Mouse (Mus musculus) forebrain, embryonic 11.5 days (tissue): ENCODE measurements around the gene Tm4sf19. TPM values are rescaled to one million over a fixed set of nuclear protein-coding genes. Genes with fewer than 3 reads are reported as not detected.

ENCODE experiments used
- ATAC-seq: fragments of 200-750 bp; cut with Nextera tagmentation; replicated peaks from 2 replicates; pipeline ENCODE4 v1.8.0; 2017; ENCODE audit warnings: moderate TSS enrichment; ENCODE audit not compliant: low FRiP score
- DNase-seq: peaks from one replicate; pipeline ENCODE4 v3.0.0-alpha.2; 2017; ENCODE audit warnings: low spot score
- H3K27ac ChIP-seq: fragments of 300-500 bp; sonication (generic); 2 replicates; pipeline ENCODE4 v1.5.1; 2014; ENCODE audit warnings: low read depth, low read length
- H3K27me3 ChIP-seq: fragments of 300-500 bp; sonication (generic); 2 replicates; pipeline ENCODE4 v1.6.1; 2014; ENCODE audit warnings: mild to moderate bottlenecking, low read length, mixed read lengths; ENCODE audit not compliant: control insufficient read depth, insufficient read depth
- H3K36me3 ChIP-seq: fragments of 300-500 bp; sonication (generic); 2 replicates; pipeline ENCODE4 v1.6.1; 2014; ENCODE audit warnings: mild to moderate bottlenecking, low read length, moderate library complexity, mixed read lengths; ENCODE audit not compliant: control insufficient read depth, insufficient read depth
- H3K4me1 ChIP-seq: fragments of 300-500 bp; sonication (generic); replicated peaks from 2 replicates; pipeline ENCODE4 v1.6.1; 2014; ENCODE audit warnings: low read length, mixed read lengths; ENCODE audit not compliant: control insufficient read depth, insufficient read depth
- H3K4me2 ChIP-seq: fragments of 300-500 bp; sonication (generic); 2 replicates; pipeline ENCODE4 v1.6.1; 2014; ENCODE audit warnings: low read depth, mild to moderate bottlenecking, low read length, moderate library complexity, mixed read lengths; ENCODE audit not compliant: severe bottlenecking
- H3K4me3 ChIP-seq: fragments of 300-500 bp; sonication (generic); 2 replicates; pipeline ENCODE4 v1.5.1; 2014; ENCODE audit warnings: low read depth, low read length
- H3K9ac ChIP-seq: fragments of 300-500 bp; sonication (generic); 2 replicates; pipeline ENCODE4 v1.6.1; 2014; ENCODE audit warnings: low read length
- H3K9me3 ChIP-seq: fragments of 300-500 bp; sonication (generic); 2 replicates; pipeline ENCODE4 v1.6.1; 2016; ENCODE audit warnings: low read length, mixed read lengths; ENCODE audit not compliant: control insufficient read depth
- WGBS: fragments of 180-500 bp; shearing (Covaris S2); extraction: QIAGEN DNeasy Blood & Tissue Kit; methylation state at CpG from one replicate; pipeline ENCODE4 v1.1.7; 2014; 5-methylcytosine and 5-hydroxymethylcytosine counted together
- polyA plus RNA-seq: library from polyadenylated mRNA; unstranded; fragments of >200 nt; fragmentation: Nextera tagmentation; extraction: Ambion mirVana; gene quantifications from 2 replicates; pipeline ENCODE4 v1.2.1, GENCODE M21; 2014

Tm4sf19 gene
- polyA plus RNA-seq, 1 experiment from 2014 or later, result not detected

DNA sequence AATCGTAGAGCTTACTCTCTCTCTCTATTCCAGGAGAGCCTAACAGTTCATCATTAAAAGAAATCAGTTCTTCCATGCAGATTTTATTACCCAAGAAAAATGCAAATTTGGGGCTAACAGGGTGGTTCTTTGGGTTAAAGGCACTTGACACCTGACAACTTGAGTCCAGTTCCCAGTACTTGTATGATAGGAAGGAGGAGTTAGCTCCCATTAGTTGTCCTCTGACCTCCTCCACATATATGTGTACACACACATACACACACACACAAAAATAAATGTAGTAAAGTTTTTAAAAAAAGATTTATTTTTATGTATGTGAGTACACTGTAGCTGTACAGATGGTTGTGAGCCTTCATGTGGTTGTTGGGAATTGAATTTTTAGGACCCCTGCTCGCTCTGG is 49.8 kb downstream of the Tm4sf19 start:
- ATAC-seq (no peak), DNase-seq (no peak)
- Histone ChIP-seq H3K4me2 (no peak overlapping the region), H3K27me3 (no peaks in the 10 kb centered on the region), H3K9ac (no peak overlapping the region), H3K27ac (no peak overlapping the region), H3K9me3 (no peaks in the 10 kb centered on the region), H3K36me3 (no peaks in the 10 kb centered on the region; the same call in 1 of the 2 replicates), H3K4me3 (no peak overlapping the region), H3K4me1 (no peaks in the 10 kb centered on the region)
- 93% methylated on average over 2 of the region's 2 CpGs for WGBS

DNA sequence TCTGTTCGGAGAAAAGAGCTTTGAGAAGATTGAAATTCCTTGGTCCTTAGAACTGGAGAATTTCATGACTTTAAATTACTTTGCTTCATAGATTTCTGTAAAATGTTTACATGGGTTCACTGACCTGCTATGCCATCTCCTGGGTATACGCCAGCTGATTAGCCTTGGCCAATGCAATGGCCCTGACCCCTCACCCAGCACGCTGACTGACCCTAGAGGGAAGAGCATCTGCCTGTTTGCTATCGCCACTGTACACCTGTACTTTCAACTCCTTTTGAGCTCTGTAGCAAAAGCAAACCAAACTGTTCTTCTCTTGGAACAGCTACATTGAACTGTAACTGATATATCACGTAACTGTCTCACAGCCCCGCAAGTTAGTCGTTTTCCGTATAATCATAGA is 52.8 kb downstream of the Tm4sf19 start:
- DNase-seq, result no peak
- Histone ChIP-seq H3K36me3 (no peaks in the 10 kb centered on the region; the same call in 1 of the 2 replicates), H3K9me3 (no peaks in the 10 kb centered on the region), H3K4me1 (no peaks in the 10 kb centered on the region), H3K27me3 (no peaks in the 10 kb centered on the region), H3K4me2 (no peak overlapping the region), H3K9ac (no peak overlapping the region), H3K27ac (no peak overlapping the region), H3K4me3 (no peak overlapping the region)
- WGBS, result 95% methylated on average over 8 of the region's 8 CpGs
- no peak for ATAC-seq

DNA sequence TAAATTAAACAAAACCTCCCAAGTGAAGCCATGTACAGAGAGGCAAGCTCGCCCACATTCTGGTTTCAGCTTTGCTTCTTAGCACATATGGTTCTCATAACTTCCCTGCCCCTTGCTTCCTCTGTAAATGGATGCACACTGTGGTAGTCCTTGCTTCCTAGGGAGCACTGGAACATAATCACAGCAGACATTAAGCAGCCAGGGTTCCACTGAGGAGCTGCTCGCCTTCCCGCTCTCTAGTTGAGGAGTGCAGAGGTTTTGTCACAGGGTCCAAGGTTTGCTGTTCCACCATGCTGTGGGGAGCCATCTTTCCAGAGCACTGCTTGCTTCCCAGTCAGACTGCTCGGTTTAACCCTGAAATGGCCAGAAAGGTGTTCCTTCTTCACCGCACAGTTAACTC is 54.3 kb downstream of the Tm4sf19 start:
- H3K9me3 ChIP-seq, result no peaks in the 10 kb centered on the region
- no peak overlapping the region for H3K4me3 ChIP-seq
- ATAC-seq (no peak), DNase-seq (peak; percentile 53)
- H3K36me3 ChIP-seq, result no peaks in the 10 kb centered on the region; the same call in 1 of the 2 replicates
- 84% methylated on average over 5 of the region's 5 CpGs for WGBS
- H3K4me2 ChIP-seq, result no peak overlapping the region
- H3K9ac ChIP-seq, result no peak overlapping the region
- no peaks in the 10 kb centered on the region for H3K4me1 ChIP-seq
- H3K27me3 ChIP-seq, result no peaks in the 10 kb centered on the region
- H3K27ac ChIP-seq, result no peak overlapping the region

DNA sequence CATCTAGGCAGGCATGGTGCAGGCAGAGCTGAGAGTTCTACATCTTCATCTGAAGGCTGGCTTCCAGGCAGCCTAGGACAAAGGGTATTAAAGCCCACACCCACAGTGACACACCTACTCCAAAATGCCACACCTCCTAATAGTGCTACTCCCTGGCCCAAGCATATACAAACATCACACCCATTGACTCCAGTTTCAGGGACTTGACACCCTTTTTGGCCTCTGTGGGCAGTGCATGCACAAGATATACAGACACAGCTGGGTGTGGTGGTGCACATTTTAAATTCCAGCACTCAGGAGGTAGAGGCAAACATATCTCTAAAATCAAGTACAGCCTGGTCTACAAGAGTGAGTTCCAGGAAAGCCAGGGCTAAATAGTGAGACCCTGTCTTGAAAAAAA is 55.8 kb downstream of the Tm4sf19 start:
- H3K27me3 ChIP-seq, result no peaks in the 10 kb centered on the region
- DNase-seq, result no peak
- no peaks in the 10 kb centered on the region for H3K4me1 ChIP-seq
- no peak overlapping the region for H3K4me2 ChIP-seq
- no peak overlapping the region for H3K27ac ChIP-seq
- H3K9ac ChIP-seq, result no peak overlapping the region
- H3K36me3 ChIP-seq, result no peaks in the 10 kb centered on the region; the same call in 1 of the 2 replicates
- no peak for ATAC-seq
- H3K9me3 ChIP-seq, result no peaks in the 10 kb centered on the region
- H3K4me3 ChIP-seq, result no peak overlapping the region

DNA sequence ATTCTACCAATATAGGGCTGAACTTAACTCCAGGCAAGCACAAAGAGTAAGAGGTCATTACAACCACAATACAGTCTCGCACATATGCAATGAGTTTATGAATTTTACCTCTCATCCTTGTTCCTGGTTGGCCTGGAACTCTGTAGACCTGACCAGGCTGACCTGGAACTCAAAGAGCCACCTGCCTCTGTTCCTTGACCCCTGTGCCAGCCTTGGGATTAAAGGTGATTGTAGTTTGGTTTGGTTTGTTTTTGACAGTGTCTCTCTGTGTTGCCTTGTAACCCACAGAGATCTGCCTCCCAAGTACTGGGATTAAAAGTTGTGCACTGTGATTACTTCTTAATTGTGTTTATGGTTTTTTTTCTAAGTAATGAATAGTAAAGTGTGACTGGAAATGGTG is 56.5 kb downstream of the Tm4sf19 start:
- H3K9ac ChIP-seq, result no peak overlapping the region
- H3K36me3 ChIP-seq, result no peaks in the 10 kb centered on the region; the same call in 1 of the 2 replicates
- H3K27me3 ChIP-seq, result no peaks in the 10 kb centered on the region
- H3K27ac ChIP-seq, result no peak overlapping the region
- WGBS, result 95% methylated on average over 1 of the region's 1 CpGs
- ATAC-seq, result no peak
- DNase-seq, result no peak
- no peak overlapping the region for H3K4me2 ChIP-seq
- no peak overlapping the region for H3K4me3 ChIP-seq
- no peaks in the 10 kb centered on the region for H3K4me1 ChIP-seq
- H3K9me3 ChIP-seq, result no peaks in the 10 kb centered on the region

Other genes with a start within 250 kb of the Tm4sf19 start
- 6.7 and 7.5 TPM in 2 replicates for gene Nrros, start 234.9 kb upstream of the Tm4sf19 start, polyA plus RNA-seq
- 0.35 TPM in 1 of 2 replicates, not detected in the other for gene Bex6, start 220.7 kb upstream of the Tm4sf19 start, polyA plus RNA-seq
- gene Fbxo45, start 153.3 kb upstream of the Tm4sf19 start, polyA plus RNA-seq, result 28.0 and 31.1 TPM in 2 replicates
- gene Wdr53, start 153.3 kb upstream of the Tm4sf19 start, polyA plus RNA-seq, result 17.4 and 20.3 TPM in 2 replicates
- gene Smco1, start 129.0 kb upstream of the Tm4sf19 start, polyA plus RNA-seq, result not detected in 2 replicates
- gene Rnf168, start 123.0 kb upstream of the Tm4sf19 start, polyA plus RNA-seq, result 36.6 and 40.9 TPM in 2 replicates
- gene Ubxn7, start 68.2 kb upstream of the Tm4sf19 start, polyA plus RNA-seq, result 24.6 and 28.8 TPM in 2 replicates
- 33.1 and 36.1 TPM in 2 replicates for gene Tctex1d2, start 19.2 kb downstream of the Tm4sf19 start, polyA plus RNA-seq
- 41.9 and 45.3 TPM in 2 replicates for gene Pcyt1a, start 30.4 kb downstream of the Tm4sf19 start, polyA plus RNA-seq
- 0.23 and 0.29 TPM in 2 replicates for gene Slc51a, start 87.4 kb downstream of the Tm4sf19 start, polyA plus RNA-seq
- not detected in 2 replicates for gene Zdhhc19, start 95.8 kb downstream of the Tm4sf19 start, polyA plus RNA-seq
- gene Tfrc, start 208.4 kb downstream of the Tm4sf19 start, polyA plus RNA-seq, result 68.4 and 73.6 TPM in 2 replicates
- 11.2 and 12.1 TPM in 2 replicates for gene Tnk2, start 243.4 kb downstream of the Tm4sf19 start, polyA plus RNA-seq